Mouse (Mus musculus) frontal cortex, postnatal 25 days (tissue): ENCODE results near the gene Zfp809.

ENCODE experiments used
- DNase-seq, 2 experiments: peaks; one replicate each; pipeline ENCODE4 v3.0.0; 2022; ENCODE audit warnings: low spot score in 2 of 2

The Zfp809 gene

DNA sequence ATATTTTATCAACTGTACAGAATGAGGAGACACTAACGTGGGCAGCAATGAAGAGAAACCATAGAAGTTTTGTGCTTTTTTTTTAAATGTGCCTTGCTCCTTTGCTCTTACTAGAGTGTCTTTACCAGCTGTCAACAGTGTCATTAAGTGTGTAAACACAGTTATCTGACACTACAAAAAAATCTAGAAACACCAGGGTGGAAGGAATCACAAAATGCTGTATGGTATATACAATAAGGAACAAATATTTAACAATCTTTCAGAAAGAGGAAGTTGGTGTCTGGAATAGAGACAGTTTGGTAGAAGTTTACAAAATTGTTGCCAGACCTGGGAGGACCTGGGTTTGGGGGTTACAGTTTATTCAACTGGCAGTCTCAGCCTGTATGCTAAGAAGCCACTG lies 36.1 kb downstream of the Zfp809 start:
- DNase-seq = no peak

- DNase-seq = no peak
Measured at GRCm38 (mm10) chr9:22262611-22263010, 37.1 kb downstream of the Zfp809 start.

- no peak for DNase-seq
Measured at GRCm38 (mm10) chr9:22268886-22269285, 43.4 kb downstream of the Zfp809 start.

DNA sequence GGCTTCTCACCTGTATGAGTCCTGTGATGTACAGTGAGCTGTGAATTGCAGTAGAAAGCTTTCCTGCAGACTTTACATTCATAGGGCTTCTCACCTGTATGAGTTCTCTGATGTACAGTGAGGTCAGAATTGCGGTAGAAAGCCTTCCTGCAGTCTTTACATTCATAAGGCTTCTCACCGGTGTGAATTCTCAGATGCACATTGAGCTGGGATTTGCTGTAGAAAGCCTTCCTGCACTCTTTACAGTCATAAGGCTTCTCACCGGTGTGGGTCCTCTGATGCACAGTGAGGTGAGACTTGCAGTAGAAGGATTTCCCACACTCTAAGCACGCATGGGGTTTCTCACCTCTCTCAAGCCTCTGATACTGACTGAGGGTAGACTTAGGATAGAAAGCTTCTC lies 53.2 kb downstream of the Zfp809 start:
- no peak for DNase-seq
